Mouse (Mus musculus) cerebellum, adult (tissue): ENCODE measurements around the gene Slc36a4.
A peak's percentile ranks its signal among the peaks of the same experiment; 100 is the strongest.

Source experiments
- ATAC-seq: cut with Nextera tagmentation; 2 replicates; pipeline ENCODE4 v1.9.2; 2017; ENCODE audit warnings: mild to moderate bottlenecking, moderate library complexity, mixed read lengths; ENCODE audit not compliant: insufficient number of reproducible peaks, low FRiP score, low TSS enrichment

Gene Slc36a4

GRCm38 (mm10) chr9:15709599-15710381 is at the start of gene Slc36a4:
TSS of gene Slc36a4 (plus strand) at chr9:15709738.
- ATAC-seq: peak; percentile 78

GRCm38 (mm10) chr9:15664606-15665005 is 44.9 kb upstream of the Slc36a4 start:
- no peak for ATAC-seq

- no peak for ATAC-seq
These were observed 40.1 kb upstream of the Slc36a4 start for GRCm38 (mm10) chr9:15669452-15669851.

- ATAC-seq: no peak
These were observed 39.5 kb upstream of the Slc36a4 start for GRCm38 (mm10) chr9:15670002-15670527.

GRCm38 (mm10) chr9:15672251-15672650 is 37.3 kb upstream of the Slc36a4 start:
- ATAC-seq: no peak

GRCm38 (mm10) chr9:15681855-15682466 is 27.6 kb upstream of the Slc36a4 start:
- peak; percentile 54; the same call in 1 of the 2 replicates for ATAC-seq

- peak; percentile 79 for ATAC-seq
These were observed 24.3 kb upstream of the Slc36a4 start for GRCm38 (mm10) chr9:15685215-15685614.

- ATAC-seq: no peak
These were observed 22.2 kb upstream of the Slc36a4 start for GRCm38 (mm10) chr9:15687358-15687757.

GRCm38 (mm10) chr9:15693847-15694246 is 15.7 kb upstream of the Slc36a4 start:
- ATAC-seq: no peak

- no peak for ATAC-seq
These were observed 14.5 kb upstream of the Slc36a4 start for GRCm38 (mm10) chr9:15694989-15695388.

- no peak for ATAC-seq
These were observed 3.8 kb upstream of the Slc36a4 start for GRCm38 (mm10) chr9:15705706-15706105.

GRCm38 (mm10) chr9:15708979-15709598 is 449 bp upstream of the Slc36a4 start:
- peak; percentile 50 for ATAC-seq

- no peak for ATAC-seq
These were observed 1.5 kb downstream of the Slc36a4 start for GRCm38 (mm10) chr9:15710821-15711565.

GRCm38 (mm10) chr9:15711676-15712075 is 2.1 kb downstream of the Slc36a4 start:
- ATAC-seq: no peak

- no peak for ATAC-seq
These were observed 5.3 kb downstream of the Slc36a4 start for GRCm38 (mm10) chr9:15714792-15715191.

GRCm38 (mm10) chr9:15715193-15715989 is 5.9 kb downstream of the Slc36a4 start:
- no peak for ATAC-seq

GRCm38 (mm10) chr9:15717363-15717762 is 7.8 kb downstream of the Slc36a4 start:
- no peak for ATAC-seq

- no peak for ATAC-seq
These were observed 8.8 kb downstream of the Slc36a4 start for GRCm38 (mm10) chr9:15718295-15718694.

GRCm38 (mm10) chr9:15719594-15719993 is 10.1 kb downstream of the Slc36a4 start:
- no peak for ATAC-seq

- no peak for ATAC-seq
These were observed 11.0 kb downstream of the Slc36a4 start for GRCm38 (mm10) chr9:15720556-15720955.
